Mouse (Mus musculus) erythroblast, embryonic 14.5 days (primary cell): ENCODE results near the gene Alox15.

ENCODE experiments used
- GATA1 ChIP-seq: IDR thresholded peaks from 2 replicates; pipeline ENCODE4 v1.6.1; 2012; ENCODE audit warnings: low read length, inconsistent platforms, mixed read lengths
- TAL1 ChIP-seq: IDR thresholded peaks from 3 replicates; pipeline ENCODE4 v1.6.1; 2012; ENCODE audit warnings: low read length, inconsistent platforms, mixed read lengths

GRCm38 (mm10) chr11:70387436-70387835, 35.6 kb upstream of the Alox15 start:
- no peak for TF ChIP-seq GATA1
- TF ChIP-seq TAL1: no peak
